Mouse (Mus musculus) erythroid progenitor cell, adult 5-6 weeks (primary cell): ENCODE data around the gene Ghrhr. TPM values are rescaled to one million over a fixed set of nuclear protein-coding genes. Genes with fewer than 3 reads are reported as not detected.

Experiments
- ATAC-seq: replicated peaks from 2 replicates; pipeline ENCODE4 v1.8.0; 2016; ENCODE audit warnings: moderate number of reproducible peaks, mild to moderate bottlenecking, moderate TSS enrichment, inconsistent platforms; ENCODE audit not compliant: poor library complexity, low FRiP score, severe bottlenecking
- total RNA-seq, 2 experiments: library from RNA; stranded (forward) in 1 of 2; stranded (reverse) in 1 of 2; fragments of 150-400 nt in 1 of 2; fragments of 186-747, 209-891 nt in 1 of 2; gene quantifications; 2 replicates each; pipeline versions ENCODE4 v1.2.3 to v1.2.4; 2015 to 2017; ENCODE audit warnings: low replicate concordance in 2 of 2

Gene Ghrhr
- total RNA-seq, 2 experiments from 2014 or later: 0.84 TPM; not detected in 1

- ATAC-seq: no peak
Measured at GRCm38 (mm10) chr6:55350383-55350952, 25.6 kb upstream of the Ghrhr start.

- ATAC-seq: no peak
Measured at GRCm38 (mm10) chr6:55351712-55352111, 24.4 kb upstream of the Ghrhr start.

- no peak for ATAC-seq
Measured at GRCm38 (mm10) chr6:55353711-55354445, 22.2 kb upstream of the Ghrhr start.

- no peak for ATAC-seq
Measured at GRCm38 (mm10) chr6:55354456-55355117, 21.5 kb upstream of the Ghrhr start.

- ATAC-seq: no peak
Measured at GRCm38 (mm10) chr6:55355575-55355974, 20.5 kb upstream of the Ghrhr start.

GRCm38 (mm10) chr6:55356017-55356703 lies 19.9 kb upstream of the Ghrhr start:
- ATAC-seq: peak; percentile 28

- ATAC-seq: no peak
Measured at GRCm38 (mm10) chr6:55356976-55357635, 19.0 kb upstream of the Ghrhr start.

- ATAC-seq: peak; percentile 44
Measured at GRCm38 (mm10) chr6:55357636-55358031, 18.5 kb upstream of the Ghrhr start.

GRCm38 (mm10) chr6:55358731-55359143 lies 17.4 kb upstream of the Ghrhr start:
- ATAC-seq: peak; percentile 75

GRCm38 (mm10) chr6:55362663-55363062 lies 13.4 kb upstream of the Ghrhr start:
- no peak for ATAC-seq

- peak; percentile 73 for ATAC-seq
Measured at GRCm38 (mm10) chr6:55367126-55367525, 9.0 kb upstream of the Ghrhr start.

- peak; percentile 81 for ATAC-seq
Measured at GRCm38 (mm10) chr6:55370831-55371230, 5.3 kb upstream of the Ghrhr start.

GRCm38 (mm10) chr6:55376511-55376910 lies 416 bp downstream of the Ghrhr start:
- ATAC-seq: no peak

GRCm38 (mm10) chr6:55377461-55377860 lies 1.4 kb downstream of the Ghrhr start:
- ATAC-seq: no peak

GRCm38 (mm10) chr6:55379641-55380335 lies 3.7 kb downstream of the Ghrhr start:
- peak; percentile 80 for ATAC-seq

GRCm38 (mm10) chr6:55381966-55382365 lies 5.9 kb downstream of the Ghrhr start:
- no peak for ATAC-seq

GRCm38 (mm10) chr6:55383897-55384296 lies 7.8 kb downstream of the Ghrhr start:
- ATAC-seq: peak; percentile 63

GRCm38 (mm10) chr6:55384356-55384951 lies 8.4 kb downstream of the Ghrhr start:
- no peak for ATAC-seq
